Mouse (Mus musculus): ENCODE measurements around the gene Clic4.
"Not testable (repeated sequence)": the region's sequence is repeated elsewhere in the genome, so short reads cannot be mapped to it uniquely, and the experiment has no call there.

Gene Clic4

DNA sequence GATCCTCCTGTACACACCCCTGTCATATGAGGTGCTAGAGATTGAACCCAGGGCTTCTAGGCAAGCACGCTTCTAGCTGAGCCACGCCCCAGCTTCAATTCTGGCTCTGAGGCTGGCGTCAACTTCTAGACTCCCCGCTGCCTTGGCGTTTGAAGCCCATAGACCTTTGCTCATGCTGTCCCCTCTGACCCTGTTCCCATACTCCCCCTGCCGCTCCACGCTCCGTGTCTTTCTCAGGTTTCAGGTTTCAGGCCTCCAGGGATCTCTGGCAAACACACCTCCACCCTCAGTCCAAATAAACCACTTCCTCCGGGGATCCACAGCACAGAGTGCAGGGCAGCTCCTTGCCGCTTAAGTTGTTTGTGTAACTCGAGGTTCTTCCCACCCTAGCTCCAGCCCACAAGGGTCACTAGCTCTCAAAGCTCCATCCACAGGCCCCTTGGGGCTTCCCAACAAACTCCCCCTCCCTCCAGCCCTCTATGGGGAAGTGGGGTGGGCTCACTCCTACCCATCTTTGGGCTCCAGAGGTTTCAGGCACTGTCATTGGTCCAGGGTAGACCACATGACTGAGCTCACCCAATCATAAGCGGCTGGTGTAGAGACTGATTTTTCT lies 20.0 kb upstream of the Clic4 start:
- in situ Hi-C loops (cut with MboI, MseI): no loop called here

DNA sequence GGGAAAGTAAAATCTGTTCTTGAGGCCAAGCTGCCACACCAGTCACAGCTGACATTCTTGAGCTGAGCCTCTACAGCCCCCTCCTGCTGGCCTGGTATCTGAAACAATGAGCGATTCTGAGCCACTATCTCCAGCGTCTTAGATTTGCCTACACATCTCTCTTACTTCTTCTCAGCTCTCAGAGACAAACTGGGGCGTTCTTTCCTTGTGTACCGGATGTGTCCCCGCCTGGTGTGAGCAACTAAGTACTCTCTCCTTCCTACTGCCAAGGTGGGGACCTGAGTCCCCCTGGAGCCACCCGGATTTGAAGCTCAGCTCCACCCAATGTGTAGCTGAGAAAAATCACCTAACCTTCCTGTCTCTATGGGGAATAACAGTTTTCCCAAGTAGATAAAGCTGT lies 19.2 kb upstream of the Clic4 start:
- in situ Hi-C loops (cut with MboI, MseI): no loop called here

DNA sequence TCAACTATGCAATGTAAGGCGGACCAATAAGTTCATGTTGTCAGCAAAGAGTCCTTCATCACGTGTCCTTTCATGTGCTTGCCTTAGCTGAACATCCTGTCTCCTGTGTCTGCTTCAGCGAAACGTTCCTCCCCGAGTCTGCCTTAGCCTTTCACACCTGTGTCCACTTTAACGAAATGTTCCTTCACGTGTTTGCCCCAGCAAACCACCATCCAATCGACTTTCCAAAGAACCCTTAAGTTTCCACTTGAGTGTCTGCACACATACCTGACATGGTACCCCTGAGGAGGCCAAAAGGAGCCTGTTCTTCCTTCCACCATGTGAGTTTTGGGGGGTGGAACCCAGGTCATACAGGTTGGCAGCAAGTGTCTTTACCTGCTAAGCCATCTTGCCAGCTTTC lies 18.6 kb upstream of the Clic4 start:
- in situ Hi-C loops (cut with MboI, MseI): no loop called here

DNA sequence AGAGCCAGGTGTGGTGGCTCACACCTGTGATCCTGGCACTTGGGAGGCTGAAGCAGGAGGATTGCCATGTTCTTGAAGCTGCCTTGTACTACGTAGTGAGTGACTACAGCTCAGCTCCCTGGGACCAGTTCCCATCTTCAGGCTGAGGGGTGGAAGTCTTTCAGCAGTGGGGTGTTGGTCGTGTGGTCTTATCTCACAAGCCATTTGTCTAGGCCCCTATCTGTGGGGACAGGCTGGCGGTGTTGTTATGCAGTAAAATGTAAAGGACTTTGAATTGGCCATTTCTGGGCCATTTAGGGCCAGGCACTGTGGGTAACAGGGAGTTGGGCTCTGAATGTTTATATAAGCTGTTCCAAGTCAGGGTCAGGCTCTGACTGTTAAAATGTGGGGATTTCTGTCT lies 15.4 kb upstream of the Clic4 start:
- in situ Hi-C loops (cut with MboI, MseI): no loop called here

DNA sequence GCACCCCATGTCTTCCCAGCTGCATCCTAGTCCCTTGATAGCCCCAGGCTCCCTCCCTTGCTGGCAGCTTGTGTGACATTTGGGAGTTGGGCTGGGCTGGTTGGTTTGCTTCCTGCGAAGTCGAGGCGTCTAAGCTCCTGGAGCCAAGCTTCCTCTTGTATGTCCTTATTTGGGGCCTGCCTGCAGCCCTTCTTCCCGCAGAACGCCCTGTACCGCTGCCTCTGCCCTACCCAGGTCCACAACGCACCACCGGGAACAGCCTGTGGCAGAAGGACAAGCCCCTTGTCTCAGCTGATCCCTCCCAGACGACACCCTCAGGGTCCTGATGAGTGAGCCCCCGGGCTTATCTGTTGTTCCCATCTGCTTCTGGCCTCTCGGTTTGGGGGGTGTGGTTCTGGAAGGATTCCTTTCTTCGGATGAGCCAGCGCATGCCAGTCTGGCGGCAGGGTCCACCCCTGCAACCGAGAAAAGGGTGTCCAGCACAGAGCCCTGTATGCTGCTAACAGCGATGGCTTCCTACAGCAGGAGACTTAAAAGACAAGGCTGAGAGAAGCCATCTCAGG lies 14.3 kb upstream of the Clic4 start:
- in situ Hi-C loops (cut with MboI, MseI): no loop called here

DNA sequence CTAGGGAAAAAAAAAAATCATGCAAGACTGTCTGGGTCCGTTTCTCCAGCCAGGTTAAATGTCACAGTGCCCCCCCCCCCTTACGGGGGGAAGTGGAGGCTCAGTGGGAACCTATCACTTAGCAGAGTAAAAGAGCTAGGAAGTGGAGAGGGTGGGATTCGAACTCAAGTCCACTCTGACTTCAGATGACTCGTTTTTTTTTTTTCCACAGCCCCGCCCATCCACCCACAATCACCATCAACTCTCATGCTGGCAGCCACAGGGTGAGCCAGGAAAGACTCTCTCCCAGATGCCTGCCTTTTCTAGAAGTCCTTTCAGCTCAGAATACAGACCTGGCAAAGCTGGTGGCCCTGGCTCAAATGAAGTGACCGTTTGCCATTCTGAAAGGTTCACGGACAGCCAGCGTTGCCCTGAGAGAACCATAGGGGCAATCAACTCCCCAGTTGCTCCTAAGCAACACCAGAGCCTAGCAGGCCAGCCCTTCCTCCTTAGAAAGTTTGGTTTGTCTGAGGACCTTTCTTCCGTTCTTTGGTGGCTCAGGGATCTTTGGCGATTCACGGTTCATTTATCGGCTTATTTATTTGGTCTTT lies 13.5 kb upstream of the Clic4 start:
- in situ Hi-C loops (cut with MboI, MseI): no loop called here

DNA sequence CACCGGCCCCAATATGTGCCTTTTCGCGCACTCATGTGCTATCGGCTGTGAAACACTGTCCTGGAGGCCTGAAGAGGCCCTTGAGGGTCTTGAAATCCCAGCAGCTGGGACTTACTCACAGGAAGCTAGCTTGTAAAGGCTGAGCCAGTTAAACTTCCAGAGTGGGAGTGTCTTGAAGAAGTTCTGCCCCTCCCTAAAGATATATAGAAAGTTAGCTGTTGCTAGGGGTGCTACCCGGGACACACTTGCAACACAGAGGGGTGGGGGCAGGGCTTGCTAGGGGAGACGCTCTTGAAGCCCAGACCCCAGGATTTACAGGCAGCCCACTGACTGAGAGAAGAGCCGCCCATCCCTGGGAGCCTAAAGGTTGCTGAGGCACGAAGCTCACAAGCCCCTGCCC lies 12.8 kb upstream of the Clic4 start:
- in situ Hi-C loops (cut with MboI, MseI): no loop called here

DNA sequence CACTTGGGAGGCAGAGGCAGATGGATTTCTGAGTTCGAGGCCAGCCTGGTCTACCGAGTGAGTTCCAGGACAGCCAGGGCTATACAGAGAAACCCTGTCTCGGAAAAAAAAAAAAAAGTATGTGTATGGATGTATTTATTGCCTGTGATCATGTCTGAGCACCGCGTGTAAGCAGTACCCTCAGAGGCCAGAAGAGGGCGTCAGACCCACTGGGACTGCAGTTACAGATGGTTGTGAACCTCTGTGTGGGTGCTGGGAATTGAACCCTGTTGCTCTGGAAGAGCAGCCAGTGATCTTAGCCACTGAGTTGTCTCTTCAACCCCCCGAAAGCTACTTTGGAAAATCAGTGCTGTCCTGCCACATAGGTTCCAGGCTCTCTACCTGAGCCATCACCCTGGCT lies 11.3 kb upstream of the Clic4 start:
- in situ Hi-C loops (cut with MboI, MseI): no loop called here

DNA sequence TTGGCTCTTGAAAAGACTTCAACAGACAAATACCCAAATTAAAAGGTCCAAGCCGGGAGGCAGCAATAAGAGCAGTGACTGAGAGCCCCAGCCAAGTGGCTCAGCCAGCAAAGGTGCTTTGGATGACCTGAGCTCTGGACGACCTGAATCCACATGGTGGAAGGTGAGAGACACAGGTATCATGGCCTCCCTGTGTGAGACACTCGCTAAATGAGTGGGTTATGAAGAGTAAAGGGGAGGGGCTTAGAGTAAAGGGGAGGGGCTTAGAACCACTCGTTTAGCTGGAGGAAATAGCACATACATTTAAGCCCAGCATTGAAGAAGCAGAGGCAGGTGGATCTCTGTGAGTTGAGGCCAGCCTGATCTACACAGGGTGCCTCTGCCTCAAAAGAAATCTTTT lies 10.8 kb upstream of the Clic4 start:
- in situ Hi-C loops (cut with MboI, MseI): no loop called here

DNA sequence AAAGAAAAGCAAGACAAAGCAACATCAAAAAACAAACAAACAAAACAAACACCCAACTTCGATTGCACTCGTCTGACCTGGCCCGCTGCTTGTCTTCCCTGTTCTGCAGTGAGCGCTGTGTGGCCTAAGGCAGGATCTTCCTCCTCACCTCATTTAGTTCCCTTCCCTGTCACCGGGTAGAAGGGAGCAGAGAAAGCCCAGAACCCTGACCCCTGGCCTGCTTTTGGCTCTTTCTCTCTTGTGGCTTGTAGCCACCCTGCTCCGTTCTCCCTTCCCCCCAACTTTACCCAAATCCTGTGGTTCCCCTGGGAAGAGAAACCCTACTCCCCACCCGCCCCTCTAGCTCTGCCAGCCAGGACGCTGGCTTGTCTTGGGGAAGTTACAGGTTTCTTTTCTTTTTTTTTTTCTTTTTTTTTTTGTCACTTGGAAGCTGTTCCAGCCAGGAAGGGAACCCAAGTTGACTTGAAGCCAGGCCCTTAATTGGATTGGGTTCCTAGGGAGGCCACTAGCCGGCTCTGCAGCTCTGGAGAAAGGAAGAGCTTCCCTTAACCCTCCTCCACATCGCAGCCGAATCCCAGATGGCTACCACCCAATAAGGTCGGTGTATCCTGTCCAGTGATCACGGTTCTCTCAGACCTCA lies 10.2 kb upstream of the Clic4 start:
- in situ Hi-C loops (cut with MboI, MseI): no loop called here

DNA sequence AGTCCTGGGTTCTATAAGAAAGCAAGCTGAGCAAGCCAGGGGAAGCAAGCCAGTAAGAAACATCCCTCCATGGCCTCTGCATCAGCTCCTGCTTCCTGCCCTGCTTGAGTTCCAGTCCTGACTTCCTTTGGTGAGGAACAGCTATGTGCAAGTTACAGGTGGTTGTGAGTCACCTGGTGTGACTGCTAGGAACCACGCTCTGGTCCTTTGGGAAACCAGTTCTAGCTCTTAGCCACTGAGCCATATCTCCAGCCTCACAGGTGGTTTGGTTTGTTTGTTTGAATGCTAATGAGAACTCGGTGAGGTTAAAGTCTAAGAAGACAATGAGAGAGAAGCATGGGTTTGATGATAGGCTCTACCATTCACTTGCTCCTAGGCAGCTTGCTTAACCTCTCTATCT lies 7.4 kb upstream of the Clic4 start:
- in situ Hi-C loops (cut with MboI, MseI): not testable (repeated sequence)

DNA sequence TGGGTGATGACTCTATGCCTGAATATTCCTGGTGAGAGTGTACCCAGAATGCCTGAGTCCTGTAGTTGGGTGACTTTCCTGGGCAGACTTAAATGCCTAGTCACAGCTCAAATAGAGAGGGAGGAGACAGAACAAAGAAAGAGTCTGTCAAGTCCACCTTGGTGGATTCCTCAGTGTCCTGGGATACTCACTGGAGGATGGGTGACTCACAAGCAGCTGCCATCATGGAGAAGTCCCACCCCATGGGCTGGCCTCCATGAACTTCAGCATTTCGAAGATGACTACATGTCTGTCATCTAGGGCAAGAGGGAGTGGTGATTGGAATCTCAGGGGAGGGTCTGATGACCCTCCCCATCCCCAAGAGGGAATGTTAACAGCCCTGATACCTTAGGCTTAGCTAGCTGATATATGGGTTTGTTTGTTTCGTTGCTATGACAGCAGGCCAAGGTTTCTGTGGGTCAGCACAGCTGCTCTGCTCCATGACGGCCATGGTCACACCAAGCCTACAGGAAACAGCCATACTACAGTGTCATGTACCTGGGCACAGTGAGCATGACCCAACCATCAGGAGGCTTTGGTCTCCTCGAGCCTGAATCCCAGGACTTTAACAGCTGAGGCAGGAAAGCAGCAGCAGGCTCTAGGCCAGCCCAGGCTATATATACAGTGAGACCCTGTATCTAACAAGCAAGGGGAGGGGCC lies 4.2 kb upstream of the Clic4 start:
- in situ Hi-C loops (cut with MboI, MseI): no loop called here

DNA sequence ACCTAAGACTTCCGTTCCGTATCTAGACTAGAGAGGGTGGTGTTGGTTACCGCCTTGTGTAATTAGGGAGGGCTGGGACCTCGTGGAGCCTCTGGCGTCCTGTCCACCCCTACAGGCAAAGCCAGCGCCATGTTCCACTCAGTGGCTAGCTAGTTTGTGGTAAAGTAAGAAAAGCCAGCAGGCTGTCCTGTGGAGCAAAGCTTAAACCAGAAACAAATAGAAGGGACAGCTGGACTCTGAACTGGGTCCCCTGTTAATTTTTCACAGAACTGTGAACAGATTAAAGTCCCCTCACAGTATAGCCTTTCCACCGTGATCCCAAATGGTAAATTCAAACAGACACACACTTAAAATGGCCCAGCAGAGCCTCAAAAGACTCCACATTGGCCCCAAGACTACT lies 2.1 kb upstream of the Clic4 start:
- in situ Hi-C loops (cut with MboI, MseI): no loop called here

DNA sequence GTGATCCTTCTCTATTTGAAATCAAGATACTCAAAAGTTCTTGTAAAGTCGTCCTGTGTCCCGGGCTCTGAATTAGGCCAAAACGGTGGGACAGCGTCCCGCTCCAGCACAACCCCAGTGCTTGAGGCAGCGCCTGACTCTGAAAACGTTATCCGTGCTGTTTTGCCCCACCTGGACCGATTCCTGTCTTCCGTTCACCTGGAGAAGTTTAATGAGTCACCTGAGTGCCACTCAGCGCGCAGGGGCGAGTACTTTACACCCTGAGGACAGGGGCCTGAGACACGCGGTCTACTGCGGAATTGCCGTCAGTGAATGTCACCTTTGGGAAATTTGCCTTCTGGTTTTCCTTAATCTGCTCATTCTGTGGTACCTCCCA lies 681 bp upstream of the Clic4 start:
- in situ Hi-C loops (cut with MboI, MseI): no loop called here

DNA sequence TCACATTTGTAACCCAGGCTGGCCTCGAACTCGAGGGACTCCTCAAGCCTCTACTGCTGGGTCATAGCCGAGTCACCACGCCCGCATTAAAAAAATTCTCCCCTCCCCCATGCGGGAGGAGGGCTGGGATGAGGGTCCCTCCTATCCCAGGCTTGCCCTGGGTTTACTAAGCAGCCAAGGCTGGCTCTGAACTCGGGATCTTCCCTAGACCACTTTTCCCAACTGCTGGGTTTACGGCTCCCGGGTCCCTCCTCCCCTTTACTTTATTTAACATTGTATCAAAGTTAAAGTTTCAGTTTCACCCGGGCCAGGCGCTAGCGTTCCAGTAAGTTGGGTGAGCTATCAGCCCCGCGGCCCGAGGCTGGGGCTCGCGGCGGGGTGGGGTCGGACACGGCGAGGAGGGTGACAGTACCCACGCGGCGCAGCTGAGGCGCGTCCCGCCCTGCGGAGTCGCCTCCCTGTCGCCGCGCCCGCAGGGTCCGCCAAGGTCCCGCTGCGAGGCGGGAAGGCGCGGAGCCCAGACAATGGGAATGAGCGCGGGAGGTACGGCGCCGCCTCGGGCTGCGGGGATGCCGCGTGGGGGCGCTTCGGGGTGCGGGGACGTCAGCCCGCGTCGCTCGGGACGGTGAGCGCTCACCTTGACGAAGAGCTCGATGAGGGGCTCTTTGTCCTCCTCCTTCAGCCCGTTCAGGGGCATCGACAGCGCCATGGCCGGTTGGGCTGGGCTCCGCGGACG lies 565 bp downstream of the Clic4 start:
- in situ Hi-C loops (cut with MboI, MseI): no loop called here

DNA sequence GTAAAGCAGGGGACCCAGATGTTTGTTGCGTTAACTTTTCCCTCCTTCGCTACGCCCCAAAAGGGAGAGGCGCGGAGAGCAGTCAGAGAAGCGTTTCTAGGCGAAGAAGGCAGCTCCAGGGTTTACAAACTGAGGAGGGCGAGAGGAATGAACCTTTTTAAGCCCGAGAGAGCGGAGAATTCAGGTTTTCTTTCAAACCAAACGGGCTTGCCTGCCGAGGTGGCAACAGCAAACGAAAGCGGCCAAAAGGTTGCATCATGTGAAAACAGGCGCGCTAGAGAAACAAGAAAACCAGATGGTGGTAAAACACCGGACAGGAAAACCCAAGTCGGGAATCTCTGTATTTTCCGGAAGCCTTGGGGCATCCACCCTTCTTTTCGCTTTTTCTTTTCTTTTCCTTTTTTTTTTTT lies 1.2 kb downstream of the Clic4 start:
- in situ Hi-C loops (cut with MboI, MseI): no loop called here

DNA sequence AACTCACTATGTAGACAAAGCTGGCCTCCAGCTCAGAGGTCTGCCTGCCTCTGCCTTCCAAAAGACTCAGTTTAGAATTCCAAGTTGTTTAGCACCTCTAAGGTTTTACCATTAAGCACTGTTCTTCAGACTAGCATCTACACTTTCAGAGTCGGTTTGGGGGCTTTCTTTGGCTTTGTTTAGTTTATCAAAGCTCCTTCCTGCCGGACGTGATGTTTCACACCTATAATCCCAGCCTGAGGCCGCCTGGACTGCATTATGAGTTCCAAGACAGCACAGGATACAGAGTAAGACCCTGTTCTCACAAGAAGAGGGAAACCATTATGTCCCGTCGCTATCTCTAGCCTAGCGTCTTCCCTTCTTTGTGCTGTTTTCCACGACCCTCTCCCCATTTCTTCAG lies 2.1 kb downstream of the Clic4 start:
- in situ Hi-C loops (cut with MboI, MseI): no loop called here

DNA sequence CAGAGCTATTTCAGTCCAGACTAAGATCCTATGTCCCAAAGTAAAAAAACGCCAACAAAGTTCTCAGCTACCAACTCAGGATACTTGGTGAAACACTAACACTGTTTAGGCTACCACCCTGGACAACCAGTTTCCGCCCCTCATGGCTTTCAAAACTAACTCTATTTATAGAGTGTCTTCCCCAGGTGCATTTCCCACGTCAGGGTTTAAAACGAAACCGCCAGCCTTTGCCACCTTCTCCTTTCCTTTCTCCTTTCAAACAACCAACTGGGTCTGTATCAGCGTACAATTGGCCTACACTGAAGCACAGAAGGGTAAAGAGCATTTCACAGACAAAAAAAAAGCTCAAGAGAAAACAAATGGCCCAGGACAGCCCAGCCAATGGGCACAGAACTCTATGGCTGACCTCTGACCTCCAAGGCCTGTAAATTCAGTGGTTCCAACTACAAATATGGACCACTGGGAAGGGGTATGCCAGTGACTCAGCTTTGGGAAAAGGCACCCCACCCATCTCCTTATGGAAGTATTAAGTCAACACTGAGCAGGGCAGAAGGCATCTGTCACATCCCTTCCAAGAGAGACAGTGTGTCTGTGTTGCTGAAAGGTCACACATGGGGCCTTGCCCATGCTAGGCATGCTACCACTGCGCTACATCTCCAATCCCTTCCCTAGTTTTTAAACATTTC lies 2.8 kb downstream of the Clic4 start:
- in situ Hi-C loops (cut with MboI, MseI): loop anchor here in 1 of 2 experiments (10.0 kb wide), 1 partner anchor 495 kb away; no protein-coding TSS in a partner anchor

DNA sequence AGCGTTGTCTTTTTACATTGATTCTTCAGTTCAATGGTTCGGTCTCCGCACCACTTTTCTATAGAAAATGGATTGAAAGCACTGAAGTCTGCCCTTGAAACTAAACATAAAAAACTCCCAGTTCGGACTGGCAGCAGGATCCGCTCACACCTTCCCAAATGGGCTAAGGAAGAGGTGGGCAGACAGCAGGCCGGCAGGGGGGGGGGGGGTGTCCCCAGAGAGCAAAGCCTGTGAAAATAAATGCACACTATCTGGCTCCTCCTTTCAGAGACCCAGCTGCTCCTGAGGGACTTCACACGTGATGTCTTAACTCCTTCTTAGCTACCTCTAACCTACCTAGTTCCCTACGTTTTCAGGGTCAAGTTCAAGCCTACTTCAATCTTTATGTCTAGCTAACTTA lies 5.1 kb downstream of the Clic4 start:
- in situ Hi-C loops (cut with MboI, MseI): loop anchor here in 1 of 2 experiments (10.0 kb wide), 1 partner anchor 493 kb away; no protein-coding TSS in a partner anchor

DNA sequence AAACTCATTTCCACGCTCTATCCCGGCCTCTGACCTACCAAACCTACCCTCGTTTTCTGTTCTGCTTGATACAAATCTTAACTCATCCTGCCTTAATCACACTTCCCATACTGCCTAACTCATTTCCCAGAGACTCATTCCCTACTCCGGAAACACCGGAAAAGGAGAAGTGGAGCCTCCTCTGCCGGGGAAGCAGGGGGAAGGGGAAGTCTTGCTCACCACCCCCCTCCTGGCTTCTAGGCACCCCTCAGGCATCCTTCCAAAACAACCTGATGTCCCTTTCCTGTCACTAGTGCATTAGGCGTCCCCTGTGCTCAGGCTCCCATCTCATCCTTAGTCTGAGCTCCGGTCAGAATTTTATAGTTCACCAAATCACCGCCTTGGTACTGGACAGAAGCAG lies 5.6 kb downstream of the Clic4 start:
- in situ Hi-C loops (cut with MboI, MseI): loop anchor here in 1 of 2 experiments (10.0 kb wide), 1 partner anchor 492 kb away; no protein-coding TSS in a partner anchor

DNA sequence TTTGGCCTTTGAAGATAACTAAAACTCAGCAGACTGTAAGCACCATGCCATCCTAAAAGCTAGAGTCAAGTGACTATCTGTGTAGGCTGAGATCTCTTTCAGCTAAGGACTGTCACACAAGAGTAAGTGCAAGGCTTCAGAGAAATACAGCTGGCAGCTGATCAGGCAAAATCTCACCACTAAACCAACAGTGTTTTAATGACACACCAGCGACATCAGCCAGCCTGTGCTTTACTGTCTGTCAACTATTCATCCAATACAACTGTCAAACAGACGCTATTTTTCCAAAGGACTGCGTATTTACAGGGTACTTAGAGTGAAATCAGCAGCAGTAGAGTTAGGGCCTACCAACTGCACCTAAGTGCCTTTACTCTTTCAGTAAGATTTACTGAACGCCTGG lies 12.2 kb downstream of the Clic4 start:
- in situ Hi-C loops (cut with MboI, MseI): loop anchor here (5.0 to 10.0 kb wide), 2 partner anchors 38 to 486 kb away; no protein-coding TSS in a partner anchor
